Mouse (Mus musculus) intestine, postnatal 0 days (tissue): ENCODE data around the gene Dcakd. TPM values are rescaled to one million over a fixed set of nuclear protein-coding genes. Genes with fewer than 3 reads are reported as not detected.
"Not testable (repeated sequence)": the region's sequence is repeated elsewhere in the genome, so short reads cannot be mapped to it uniquely, and the experiment has no call there.

ENCODE experiments used
- ATAC-seq: fragments of 200-750 bp; cut with Nextera tagmentation; 2 replicates; pipeline ENCODE4 v1.8.0; 2017; ENCODE audit warnings: mild to moderate bottlenecking, moderate TSS enrichment, moderate library complexity
- H3K27ac ChIP-seq: fragments of 300-500 bp; sonication (generic); 2 replicates; pipeline ENCODE4 v1.5.1; 2014; ENCODE audit warnings: mild to moderate bottlenecking, low read depth, low read length, moderate library complexity
- H3K27me3 ChIP-seq: fragments of 300-500 bp; sonication (generic); replicated peaks from 2 replicates; pipeline ENCODE4 v1.6.1; 2014; ENCODE audit warnings: low read length, mixed read lengths; ENCODE audit not compliant: control insufficient read depth, insufficient read depth
- H3K36me3 ChIP-seq: fragments of 300-500 bp; sonication (generic); 2 replicates; pipeline ENCODE4 v1.6.1; 2014; ENCODE audit warnings: mild to moderate bottlenecking, moderate library complexity; ENCODE audit not compliant: control insufficient read depth, insufficient read depth
- H3K4me1 ChIP-seq: fragments of 300-500 bp; sonication (generic); replicated peaks from 2 replicates; pipeline ENCODE4 v1.6.1; 2014; ENCODE audit warnings: antibody characterized with exemption, low read length, mixed read lengths; ENCODE audit not compliant: control insufficient read depth, insufficient read depth
- H3K4me2 ChIP-seq: fragments of 300-500 bp; sonication (generic); replicated peaks from 2 replicates; pipeline ENCODE4 v1.6.1; 2014; ENCODE audit warnings: low read depth, mild to moderate bottlenecking, moderate library complexity
- H3K4me3 ChIP-seq: fragments of 300-500 bp; sonication (generic); 2 replicates; pipeline ENCODE4 v1.5.1; 2014; ENCODE audit warnings: low read depth, low read length
- H3K9ac ChIP-seq: fragments of 300-500 bp; sonication (generic); 2 replicates; pipeline ENCODE4 v1.6.1; 2014; ENCODE audit warnings: mild to moderate bottlenecking, low read depth, low read length
- H3K9me3 ChIP-seq: fragments of 300-500 bp; sonication (generic); 2 replicates; pipeline ENCODE4 v1.6.1; 2016; ENCODE audit warnings: mixed run types; ENCODE audit not compliant: control insufficient read depth
- CTCF ChIP-seq: sonication (generic); IDR thresholded peaks from 2 replicates; pipeline ENCODE4 v1.5.1; 2016; ENCODE audit warnings: low read depth, mild to moderate bottlenecking, control low read depth, antibody characterized with exemption, moderate library complexity
- WGBS: fragments of 180-500 bp; shearing (Covaris S2); extraction: QIAGEN DNeasy Blood & Tissue Kit; methylation state at CpG from one replicate; pipeline ENCODE4 v1.1.7; 2014; 5-methylcytosine and 5-hydroxymethylcytosine counted together
- polyA plus RNA-seq: library from polyadenylated mRNA; unstranded; fragments of >200 nt; fragmentation: Nextera tagmentation; extraction: Ambion mirVana; gene quantifications from 2 replicates; pipeline ENCODE4 v1.2.1, GENCODE M21; 2015

The Dcakd gene
- polyA plus RNA-seq, 1 experiment from 2014 or later, result 45.9 TPM

- H3K9ac ChIP-seq, result no peak overlapping the region
- no peaks in the 10 kb centered on the region for H3K36me3 ChIP-seq
- no peak overlapping the region for H3K4me3 ChIP-seq
- H3K9me3 ChIP-seq, result no peaks in the 10 kb centered on the region
- no peak for TF ChIP-seq CTCF
- H3K27ac ChIP-seq, result no peak overlapping the region
- WGBS, result 52% methylated on average over 10 of the region's 10 CpGs
- H3K4me2 ChIP-seq, result no peak overlapping the region
- H3K27me3 ChIP-seq, result no peaks in the 10 kb centered on the region
- no peaks in the 10 kb centered on the region for H3K4me1 ChIP-seq
- no peak for ATAC-seq
Measured at GRCm38 (mm10) chr11:102981151-102981890, 46.8 kb downstream of the Dcakd start.

- no peaks in the 10 kb centered on the region for H3K27me3 ChIP-seq
Measured at GRCm38 (mm10) chr11:102978052-102978666, 50.0 kb downstream of the Dcakd start.

GRCm38 (mm10) chr11:102975966-102976365, 52.2 kb downstream of the Dcakd start:
- H3K4me2 ChIP-seq, H3K9ac ChIP-seq, H3K4me1 ChIP-seq, H3K9me3 ChIP-seq, ATAC-seq, H3K27ac ChIP-seq, H3K4me3 ChIP-seq, H3K27me3 ChIP-seq, H3K36me3 ChIP-seq: not testable (repeated sequence)
- TF ChIP-seq CTCF, result 0 out of 2 replicates have a peak, but pooled peaks have one; percentile 14
- 84% methylated on average over 9 of the region's 9 CpGs for WGBS

More at GRCm38 (mm10) chr11:102978052-102978666, 50.0 kb downstream of the Dcakd start:
- H3K27ac ChIP-seq, result no peak overlapping the region
- no peak overlapping the region for H3K4me2 ChIP-seq
- no peak for ATAC-seq
- no peaks in the 10 kb centered on the region for H3K9me3 ChIP-seq
- WGBS, result 29% methylated on average over 6 of the region's 6 CpGs
- H3K4me3 ChIP-seq, result no peak overlapping the region
- H3K9ac ChIP-seq, result no peak overlapping the region
- no peaks in the 10 kb centered on the region for H3K36me3 ChIP-seq
- TF ChIP-seq CTCF, result no peak
- H3K4me1 ChIP-seq, result no peaks in the 10 kb centered on the region

- H3K9ac ChIP-seq, result no peak overlapping the region
- TF ChIP-seq CTCF, result no peak
- H3K4me2 ChIP-seq, result no peak overlapping the region
- no peak for ATAC-seq
- no peaks in the 10 kb centered on the region for H3K27me3 ChIP-seq
- no peak overlapping the region for H3K4me3 ChIP-seq
- no peaks in the 10 kb centered on the region for H3K4me1 ChIP-seq
- H3K27ac ChIP-seq, result no peak overlapping the region
- 52% methylated on average over 1 of the region's 1 CpGs for WGBS
- no peaks in the 10 kb centered on the region for H3K36me3 ChIP-seq
- H3K9me3 ChIP-seq, result no peaks in the 10 kb centered on the region
Measured at GRCm38 (mm10) chr11:102972326-102972725, 55.8 kb downstream of the Dcakd start.

- H3K9ac ChIP-seq, result no peak overlapping the region
- H3K9me3 ChIP-seq, result no peaks in the 10 kb centered on the region
- no peak overlapping the region for H3K4me3 ChIP-seq
- no peaks in the 10 kb centered on the region; the same call in 1 of the 2 replicates for H3K27me3 ChIP-seq
- no peak overlapping the region for H3K27ac ChIP-seq
- no peak for TF ChIP-seq CTCF
- ATAC-seq, result no peak
- H3K36me3 ChIP-seq, result no peaks in the 10 kb centered on the region
- H3K4me2 ChIP-seq, result no peak overlapping the region
- 48% methylated on average over 5 of the region's 5 CpGs for WGBS
- H3K4me1 ChIP-seq, result no peaks in the 10 kb centered on the region
Measured at GRCm38 (mm10) chr11:102971604-102972003, 56.5 kb downstream of the Dcakd start.

- H3K4me2 ChIP-seq, result no peak overlapping the region
- H3K27ac ChIP-seq, result no peak overlapping the region
- 70% methylated on average over 16 of the region's 16 CpGs for WGBS
- H3K9me3 ChIP-seq, result no peaks in the 10 kb centered on the region
- H3K4me1 ChIP-seq, result no peaks in the 10 kb centered on the region
- ATAC-seq, result no peak
- no peaks in the 10 kb centered on the region for H3K36me3 ChIP-seq
- H3K9ac ChIP-seq, result no peak overlapping the region
- H3K4me3 ChIP-seq, result no peak overlapping the region
- no peak for TF ChIP-seq CTCF
- H3K27me3 ChIP-seq, result peaks cover 6% of the 10 kb centered on the region
Measured at GRCm38 (mm10) chr11:102964547-102965091, 63.5 kb downstream of the Dcakd start.
